Mouse (Mus musculus): Measurements from ENCODE around the gene Vgll4.

DNA sequence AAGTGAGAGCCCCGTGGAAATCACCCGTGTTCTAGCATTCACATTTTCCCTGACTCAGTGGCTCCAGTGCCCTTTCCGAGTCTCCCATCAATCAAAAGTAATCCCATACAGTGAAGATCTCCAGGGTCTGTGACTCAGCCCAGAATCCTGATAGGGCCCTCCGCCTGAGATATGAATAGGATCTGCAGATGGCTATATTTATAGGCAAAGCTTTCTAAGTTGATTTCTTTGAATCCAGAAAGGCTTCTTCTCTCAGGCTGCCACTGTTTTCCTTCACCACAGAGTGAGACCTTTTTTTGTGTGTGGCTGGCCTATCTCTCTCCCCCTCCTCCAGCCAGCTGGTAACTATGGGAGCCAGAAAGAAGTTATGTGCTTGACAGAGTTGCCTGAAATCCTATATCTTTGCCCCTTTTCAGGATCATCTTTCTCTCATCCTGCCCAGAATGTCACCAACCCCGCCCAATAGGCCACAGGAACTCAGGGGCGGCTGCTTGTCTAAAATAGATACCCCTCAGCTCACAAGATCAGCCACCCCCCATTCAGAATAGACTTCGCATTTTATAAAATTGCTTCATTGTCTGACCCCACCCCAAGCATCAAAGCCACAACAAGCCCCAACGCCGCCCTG lies 136.6 kb downstream of the Vgll4 start:
- TF ChIP-seq CTCF (IDR thresholded peaks at IDR 0.05; ENCODE audit: borderline replicate concordance, insufficient read depth, low read length), result no peak
- TF ChIP-seq POLR2A (IDR thresholded peaks at IDR 0.05; ENCODE audit: low read depth, low read length), result no peak
